In genomic region chrX:48284386-48285005, GRCm38 (mm10) we compare ENCODE assay signal across 8 mouse cellular contexts. TPM values are rescaled to one million over a fixed set of nuclear protein-coding genes. Genes with fewer than 3 reads are reported as not detected.
DNase-seq lines count a peak whose midpoint lies in the region; ATAC-seq and TF ChIP-seq lines count a peak whose summit lies in the region.

No protein-coding gene starts in this region.

- H3K27ac ChIP-seq in heart, embryonic 12.5 days (ENCODE audit: poor library complexity, severe bottlenecking), result peak overlapping the region; percentile 82
- H3K27ac ChIP-seq in liver, embryonic 13.5 days, result peak overlapping the region; percentile 96
- H3K27ac ChIP-seq in testis, adult 2 months (ENCODE audit: control insufficient read depth, insufficient read depth, low read depth, low read length), result peak overlapping the region; percentile 90

- peaks cover 59% of the 10 kb centered on the region for H3K4me1 ChIP-seq in erythroblast, embryonic 14.5 days (ENCODE audit: control insufficient read depth)
- H3K4me1 ChIP-seq in heart, embryonic 12.5 days (replicated peaks), result no peaks in the 10 kb centered on the region
- peaks cover 44% of the 10 kb centered on the region for H3K4me1 ChIP-seq in liver, embryonic 13.5 days (replicated peaks)
- peaks cover 8% of the 10 kb centered on the region for H3K4me1 ChIP-seq in testis, adult 2 months (ENCODE audit: control insufficient read depth, insufficient read depth, low read length)

- peaks cover 31% of the 10 kb centered on the region for H3K36me3 ChIP-seq in erythroblast, embryonic 14.5 days (ENCODE audit: control insufficient read depth)
- 0 out of 2 replicates have a peak, but pooled peaks cover 5% of the 10 kb centered on the region for H3K36me3 ChIP-seq in heart, embryonic 12.5 days
- H3K36me3 ChIP-seq in liver, embryonic 13.5 days, result peaks cover 16% of the 10 kb centered on the region; the same call in 1 of the 2 replicates
- H3K36me3 ChIP-seq in testis, adult 2 months (ENCODE audit: control insufficient read depth, insufficient read depth, low read length), result no peaks in the 10 kb centered on the region

- H3K4me3 ChIP-seq in erythroblast, embryonic 14.5 days (replicated peaks), result peak overlapping the region; percentile 73
- peak overlapping the region; percentile 56 for H3K4me3 ChIP-seq in heart, embryonic 12.5 days
- H3K4me3 ChIP-seq in liver, embryonic 13.5 days (replicated peaks), result peak overlapping the region; percentile 63
- H3K4me3 ChIP-seq in testis, adult 2 months (ENCODE audit: control insufficient read depth, low read depth, low read length), result peak overlapping the region; percentile 85

- WGBS in heart, embryonic 12.5 days, result 15% methylated on average over 23 of the region's 37 CpGs
- WGBS in liver, embryonic 13.5 days (ENCODE audit: insufficient replicate concordance), result 10% methylated on average over 25 of the region's 37 CpGs

- peak; percentile 90 for DNase-seq in CD4-positive helper T cell, adult 2 months (ENCODE audit: low read depth, low spot score)
- peak; percentile 45 to 67 for DNase-seq in adrenal gland, postnatal 4 days (ENCODE audit: low spot score in 2 of 2)
- DNase-seq in kidney, postnatal 10 days, result peak; percentile 90
- peak; percentile 83 for DNase-seq in liver, embryonic 13.5 days
- peak; percentile 77 for DNase-seq in naive thymus-derived CD4-positive, alpha-beta T cell, adult 2 months (ENCODE audit: low read depth)

- no peak for TF ChIP-seq CTCF in testis, adult 2 months (IDR thresholded peaks at IDR 0.05; ENCODE audit: control insufficient read depth, insufficient read depth, insufficient replicate concordance, low read depth, low read length)

- peak; percentile 87 for ATAC-seq in heart, embryonic 12.5 days (ENCODE audit: insufficient number of reproducible peaks, low FRiP score)
- peak; percentile 79 for ATAC-seq in liver, embryonic 13.5 days (ENCODE audit: low read depth)

- H3K9me3 ChIP-seq in erythroblast, embryonic 14.5 days (ENCODE audit: control insufficient read depth, low read length), result peaks cover 2% of the 10 kb centered on the region; the same call in 1 of the 2 replicates
- H3K9me3 ChIP-seq in heart, embryonic 12.5 days (replicated peaks), result no peaks in the 10 kb centered on the region
- H3K9me3 ChIP-seq in liver, embryonic 13.5 days (replicated peaks), result no peaks in the 10 kb centered on the region

- TF ChIP-seq POLR2A in testis, adult 2 months (IDR thresholded peaks at IDR 0.05; ENCODE audit: control insufficient read depth, low read depth, low read length), result no peak

- peak overlapping the region; percentile 72 for H3K9ac ChIP-seq in heart, embryonic 12.5 days
- peak overlapping the region; percentile 77 for H3K9ac ChIP-seq in liver, embryonic 13.5 days

- H3K27me3 ChIP-seq in erythroblast, embryonic 14.5 days (ENCODE audit: control insufficient read depth), result peaks cover 14% of the 10 kb centered on the region; the same call in 1 of the 2 replicates
- H3K27me3 ChIP-seq in heart, embryonic 12.5 days (replicated peaks), result peaks cover 27% of the 10 kb centered on the region
- H3K27me3 ChIP-seq in liver, embryonic 13.5 days, result 0 out of 2 replicates have a peak, but pooled peaks cover 4% of the 10 kb centered on the region
- H3K27me3 ChIP-seq in testis, adult 2 months (ENCODE audit: control insufficient read depth, insufficient read depth, low read length), result no peaks in the 10 kb centered on the region

- H3K4me2 ChIP-seq in heart, embryonic 12.5 days, result peak overlapping the region; percentile 71
- peak overlapping the region; percentile 79 for H3K4me2 ChIP-seq in liver, embryonic 13.5 days

RNA-seq across cellular contexts. Expression of gene Utp14a, which starts 27.8 kb away (rescaled TPM):
- total RNA-seq in adrenal gland, postnatal 4 days (2021), result 10 to 100 TPM; 17.4 to 23.0 TPM
- polyA plus RNA-seq in erythroblast, embryonic 14.5 days (2012), result 0.34 and 0.51 TPM in 2 replicates
- 9.1 and 11.3 TPM in 2 replicates for polyA plus RNA-seq in heart, embryonic 12.5 days (2016; fragmentation: Nextera tagmentation; extraction: Ambion mirVana)
- 16.6 and 21.6 TPM in 2 replicates for polyA plus RNA-seq in liver, embryonic 13.5 days (2015; fragmentation: Nextera tagmentation; extraction: Ambion mirVana)
- polyA plus RNA-seq in testis, adult 2 months (2012; rRNA removed), result 2.1 and 2.3 TPM in 2 replicates

RNA-seq across cellular contexts. Expression of gene Bcorl1, which starts 56.7 kb away (rescaled TPM):
- total RNA-seq in adrenal gland, postnatal 4 days (2021), result 10 to 100 TPM; 12.4 to 12.6 TPM
- polyA plus RNA-seq in erythroblast, embryonic 14.5 days (2012), result 1.6 and 1.9 TPM in 2 replicates
- 4.6 and 5.9 TPM in 2 replicates for polyA plus RNA-seq in heart, embryonic 12.5 days (2016; fragmentation: Nextera tagmentation; extraction: Ambion mirVana)
- polyA plus RNA-seq in liver, embryonic 13.5 days (2015; fragmentation: Nextera tagmentation; extraction: Ambion mirVana), result 2.8 TPM in 2 replicates
- polyA plus RNA-seq in testis, adult 2 months (2012; rRNA removed), result 4.2 and 4.6 TPM in 2 replicates

Comparison
In these comparisons a context has a peak if more than half of its experiments do, and no peak if none do; other contexts are left out.
1. Peak in every context shown above with its lines: DNase-seq, ATAC-seq, H3K4me3 ChIP-seq and H3K27ac ChIP-seq.